Mouse (Mus musculus): ENCODE results near the gene Ninj2. TPM values are rescaled to one million over a fixed set of nuclear protein-coding genes. Genes with fewer than 3 reads are reported as not detected.

Ninj2 gene
- polyA plus RNA-seq, 1 experiment from 2014 or later = not detected

- no peaks in the 10 kb centered on the region for H3K36me3 ChIP-seq (ENCODE audit: control insufficient read depth, insufficient read depth, low read length)
- no peaks in the 10 kb centered on the region for H3K27me3 ChIP-seq (ENCODE audit: control insufficient read depth, insufficient read depth, low read length)
- H3K4me3 ChIP-seq (ENCODE audit: control insufficient read depth in 1 of 2, insufficient read depth in 1 of 2, low read depth in 1 of 2, low read length in 2 of 2) = no peak overlapping the region
- no peak overlapping the region for H3K9ac ChIP-seq (ENCODE audit: low read length)
- no peaks in the 10 kb centered on the region for H3K9me3 ChIP-seq (ENCODE audit: control insufficient read depth, low read length)
- 91% methylated on average over 7 of the region's 7 CpGs for WGBS
- H3K4me2 ChIP-seq (ENCODE audit: low read length) = no peak overlapping the region
- no peak for ATAC-seq (ENCODE audit: insufficient number of reproducible peaks, insufficient read depth, low FRiP score, low read depth)
- no peak overlapping the region for H3K27ac ChIP-seq (replicated peaks in 1 of 2; ENCODE audit: control insufficient read depth in 1 of 2, insufficient read depth in 1 of 2, low read depth in 2 of 2, low read length in 2 of 2)
- H3K4me1 ChIP-seq (ENCODE audit: control insufficient read depth in 2 of 2, insufficient read depth in 2 of 2, low read length in 2 of 2) = peaks cover 9 to 12% of the 10 kb centered on the region in 2 experiments
These were observed 133.9 kb downstream of the Ninj2 start for GRCm38 (mm10) chr6:120227068-120227467.

- no peak overlapping the region for H3K27ac ChIP-seq (replicated peaks in 1 of 2; ENCODE audit: control insufficient read depth in 1 of 2, insufficient read depth in 1 of 2, low read depth in 2 of 2, low read length in 2 of 2)
- WGBS = 65% methylated on average over 7 of the region's 7 CpGs
- peaks cover 5 to 11% of the 10 kb centered on the region in 2 experiments; a peak in 3 of 4 replicates for H3K4me1 ChIP-seq (ENCODE audit: control insufficient read depth in 2 of 2, insufficient read depth in 2 of 2, low read length in 2 of 2)
- no peaks in the 10 kb centered on the region for H3K27me3 ChIP-seq (ENCODE audit: control insufficient read depth, insufficient read depth, low read length)
- H3K9me3 ChIP-seq (ENCODE audit: control insufficient read depth, low read length) = no peaks in the 10 kb centered on the region
- no peaks in the 10 kb centered on the region for H3K36me3 ChIP-seq (ENCODE audit: control insufficient read depth, insufficient read depth, low read length)
- no peak overlapping the region for H3K4me2 ChIP-seq (ENCODE audit: low read length)
- H3K9ac ChIP-seq (ENCODE audit: low read length) = no peak overlapping the region
- ATAC-seq (ENCODE audit: insufficient number of reproducible peaks, insufficient read depth, low FRiP score, low read depth) = no peak
- no peak overlapping the region for H3K4me3 ChIP-seq (ENCODE audit: control insufficient read depth in 1 of 2, insufficient read depth in 1 of 2, low read depth in 1 of 2, low read length in 2 of 2)
These were observed 136.7 kb downstream of the Ninj2 start for GRCm38 (mm10) chr6:120229806-120230205.

DNA sequence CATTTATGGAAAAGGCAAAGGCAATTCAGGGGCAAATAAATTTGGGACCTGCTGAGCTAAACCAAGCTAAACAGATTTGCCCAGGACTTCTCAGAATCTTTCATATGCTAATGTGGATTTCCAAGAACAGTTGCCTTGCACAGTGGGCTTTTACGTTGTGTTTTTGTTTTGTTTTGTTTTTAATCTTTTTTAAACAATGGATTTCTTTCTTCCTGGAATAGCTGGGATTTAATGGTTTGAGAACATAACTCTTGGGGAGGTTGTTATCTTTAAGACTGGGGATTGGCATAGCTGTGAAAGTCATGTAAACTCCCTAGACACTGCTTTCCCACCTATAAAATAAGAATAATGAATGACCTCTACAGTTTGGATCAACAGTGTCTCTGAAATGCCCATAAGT, 137.3 kb downstream of the Ninj2 start:
- no peak overlapping the region for H3K4me2 ChIP-seq (ENCODE audit: low read length)
- H3K27ac ChIP-seq (replicated peaks in 1 of 2; ENCODE audit: control insufficient read depth in 1 of 2, insufficient read depth in 1 of 2, low read depth in 2 of 2, low read length in 2 of 2) = no peak overlapping the region
- H3K9me3 ChIP-seq (ENCODE audit: control insufficient read depth, low read length) = no peaks in the 10 kb centered on the region
- H3K4me1 ChIP-seq (ENCODE audit: control insufficient read depth in 2 of 2, insufficient read depth in 2 of 2, low read length in 2 of 2) = peaks cover 4 to 8% of the 10 kb centered on the region in 2 experiments; a peak in 3 of 4 replicates
- H3K4me3 ChIP-seq (ENCODE audit: control insufficient read depth in 1 of 2, insufficient read depth in 1 of 2, low read depth in 1 of 2, low read length in 2 of 2) = no peak overlapping the region
- no peaks in the 10 kb centered on the region for H3K27me3 ChIP-seq (ENCODE audit: control insufficient read depth, insufficient read depth, low read length)
- no peak for ATAC-seq (ENCODE audit: insufficient number of reproducible peaks, insufficient read depth, low FRiP score, low read depth)
- 55% methylated on average over 1 of the region's 1 CpGs for WGBS
- no peak overlapping the region for H3K9ac ChIP-seq (ENCODE audit: low read length)
- no peaks in the 10 kb centered on the region for H3K36me3 ChIP-seq (ENCODE audit: control insufficient read depth, insufficient read depth, low read length)

DNA sequence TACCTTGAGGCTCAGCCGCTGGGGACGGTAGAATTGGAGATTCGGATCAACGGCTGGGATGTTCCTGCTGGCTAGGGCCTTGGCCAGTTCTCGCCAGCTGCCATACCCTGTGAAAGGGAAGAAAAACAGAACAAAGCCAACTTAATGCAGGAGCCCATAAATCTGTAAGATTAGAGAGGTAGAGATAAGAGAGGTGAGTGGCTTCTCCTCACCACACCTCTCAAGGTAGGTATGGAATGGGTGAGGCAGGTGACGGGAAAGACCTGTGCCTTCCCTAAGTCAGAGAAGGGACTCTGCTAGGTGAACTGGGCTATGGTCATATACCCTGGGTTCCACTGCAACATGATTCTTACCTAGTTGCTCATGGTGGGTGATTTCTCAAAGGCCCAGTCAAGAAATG, 139.7 kb downstream of the Ninj2 start:
- Histone ChIP-seq H3K36me3 (ENCODE audit: control insufficient read depth, insufficient read depth, low read length) (no peaks in the 10 kb centered on the region), H3K27ac (replicated peaks in 1 of 2; ENCODE audit: control insufficient read depth in 1 of 2, insufficient read depth in 1 of 2, low read depth in 2 of 2, low read length in 2 of 2) (no peak overlapping the region), H3K27me3 (ENCODE audit: control insufficient read depth, insufficient read depth, low read length) (no peaks in the 10 kb centered on the region), H3K4me1 (ENCODE audit: control insufficient read depth in 2 of 2, insufficient read depth in 2 of 2, low read length in 2 of 2) (peaks cover 0 to 6% of the 10 kb centered on the region in 2 experiments; a peak in 2 of 4 replicates), H3K9me3 (ENCODE audit: control insufficient read depth, low read length) (no peaks in the 10 kb centered on the region), H3K4me3 (ENCODE audit: control insufficient read depth in 1 of 2, insufficient read depth in 1 of 2, low read depth in 1 of 2, low read length in 2 of 2) (no peak overlapping the region), H3K9ac (ENCODE audit: low read length) (no peak overlapping the region), H3K4me2 (ENCODE audit: low read length) (no peak overlapping the region)
- ATAC-seq (ENCODE audit: insufficient number of reproducible peaks, insufficient read depth, low FRiP score, low read depth) = no peak
- WGBS = 91% methylated on average over 6 of the region's 6 CpGs

GRCm38 (mm10) chr6:120235874-120236273, 142.7 kb downstream of the Ninj2 start:
- 27% methylated on average over 7 of the region's 7 CpGs for WGBS
- ATAC-seq (ENCODE audit: insufficient number of reproducible peaks, insufficient read depth, low FRiP score, low read depth) = no peak
- no peaks in the 10 kb centered on the region for H3K9me3 ChIP-seq (ENCODE audit: control insufficient read depth, low read length)
- H3K4me3 ChIP-seq (ENCODE audit: control insufficient read depth in 1 of 2, insufficient read depth in 1 of 2, low read depth in 1 of 2, low read length in 2 of 2) = no peak overlapping the region
- H3K36me3 ChIP-seq (ENCODE audit: control insufficient read depth, insufficient read depth, low read length) = no peaks in the 10 kb centered on the region
- H3K4me1 ChIP-seq (ENCODE audit: control insufficient read depth in 2 of 2, insufficient read depth in 2 of 2, low read length in 2 of 2) = peaks cover 0 to 6% of the 10 kb centered on the region in 2 experiments; a peak in 2 of 4 replicates
- H3K27ac ChIP-seq (replicated peaks in 1 of 2; ENCODE audit: control insufficient read depth in 1 of 2, insufficient read depth in 1 of 2, low read depth in 2 of 2, low read length in 2 of 2) = no peak overlapping the region
- no peak overlapping the region for H3K9ac ChIP-seq (ENCODE audit: low read length)
- H3K4me2 ChIP-seq (ENCODE audit: low read length) = no peak overlapping the region
- H3K27me3 ChIP-seq (ENCODE audit: control insufficient read depth, insufficient read depth, low read length) = no peaks in the 10 kb centered on the region

- WGBS = 69% methylated on average over 5 of the region's 5 CpGs
- no peak for ATAC-seq (ENCODE audit: insufficient number of reproducible peaks, insufficient read depth, low FRiP score, low read depth)
These were observed 147.3 kb downstream of the Ninj2 start for GRCm38 (mm10) chr6:120240461-120240860.

GRCm38 (mm10) chr6:120241453-120241852, 148.3 kb downstream of the Ninj2 start:
- Histone ChIP-seq H3K4me3 (ENCODE audit: control insufficient read depth in 1 of 2, insufficient read depth in 1 of 2, low read depth in 1 of 2, low read length in 2 of 2) (no peak overlapping the region), H3K9ac (ENCODE audit: low read length) (no peak overlapping the region), H3K4me1 (ENCODE audit: control insufficient read depth in 2 of 2, insufficient read depth in 2 of 2, low read length in 2 of 2) (no peaks in the 10 kb centered on the region), H3K27me3 (ENCODE audit: control insufficient read depth, insufficient read depth, low read length) (no peaks in the 10 kb centered on the region), H3K4me2 (ENCODE audit: low read length) (no peak overlapping the region), H3K9me3 (ENCODE audit: control insufficient read depth, low read length) (no peaks in the 10 kb centered on the region), H3K36me3 (ENCODE audit: control insufficient read depth, insufficient read depth, low read length) (no peaks in the 10 kb centered on the region), H3K27ac (replicated peaks in 1 of 2; ENCODE audit: control insufficient read depth in 1 of 2, insufficient read depth in 1 of 2, low read depth in 2 of 2, low read length in 2 of 2) (no peak overlapping the region)
- ATAC-seq (ENCODE audit: insufficient number of reproducible peaks, insufficient read depth, low FRiP score, low read depth) = no peak
- 82% methylated on average over 12 of the region's 12 CpGs for WGBS

More at GRCm38 (mm10) chr6:120240461-120240860, 147.3 kb downstream of the Ninj2 start:
- Histone ChIP-seq H3K9me3 (ENCODE audit: control insufficient read depth, low read length) (no peaks in the 10 kb centered on the region), H3K9ac (ENCODE audit: low read length) (no peak overlapping the region), H3K4me1 (ENCODE audit: control insufficient read depth in 2 of 2, insufficient read depth in 2 of 2, low read length in 2 of 2) (peaks cover 0 to 4% of the 10 kb centered on the region in 2 experiments; a peak in 1 of 4 replicates), H3K27ac (replicated peaks in 1 of 2; ENCODE audit: control insufficient read depth in 1 of 2, insufficient read depth in 1 of 2, low read depth in 2 of 2, low read length in 2 of 2) (no peak overlapping the region), H3K4me2 (ENCODE audit: low read length) (no peak overlapping the region), H3K4me3 (ENCODE audit: control insufficient read depth in 1 of 2, insufficient read depth in 1 of 2, low read depth in 1 of 2, low read length in 2 of 2) (no peak overlapping the region), H3K27me3 (ENCODE audit: control insufficient read depth, insufficient read depth, low read length) (no peaks in the 10 kb centered on the region), H3K36me3 (ENCODE audit: control insufficient read depth, insufficient read depth, low read length) (no peaks in the 10 kb centered on the region)

GRCm38 (mm10) chr6:120242530-120242929, 149.4 kb downstream of the Ninj2 start:
- no peak overlapping the region for H3K4me3 ChIP-seq (ENCODE audit: control insufficient read depth in 1 of 2, insufficient read depth in 1 of 2, low read depth in 1 of 2, low read length in 2 of 2)
- no peaks in the 10 kb centered on the region for H3K4me1 ChIP-seq (ENCODE audit: control insufficient read depth in 2 of 2, insufficient read depth in 2 of 2, low read length in 2 of 2)
- 74% methylated on average over 8 of the region's 8 CpGs for whole genome bisulfite sequencing
- no peak for ATAC-seq (ENCODE audit: insufficient number of reproducible peaks, insufficient read depth, low FRiP score, low read depth)
- H3K36me3 ChIP-seq (ENCODE audit: control insufficient read depth, insufficient read depth, low read length) = no peaks in the 10 kb centered on the region
- no peak overlapping the region for H3K27ac ChIP-seq (replicated peaks in 1 of 2; ENCODE audit: control insufficient read depth in 1 of 2, insufficient read depth in 1 of 2, low read depth in 2 of 2, low read length in 2 of 2)
- no peak overlapping the region for H3K4me2 ChIP-seq (ENCODE audit: low read length)
- H3K27me3 ChIP-seq (ENCODE audit: control insufficient read depth, insufficient read depth, low read length) = no peaks in the 10 kb centered on the region
- no peak overlapping the region for H3K9ac ChIP-seq (ENCODE audit: low read length)
- no peaks in the 10 kb centered on the region for H3K9me3 ChIP-seq (ENCODE audit: control insufficient read depth, low read length)
